Mouse (Mus musculus) 3T3-L1 (cell line): ENCODE measurements around the gene Wnk3.
A peak's percentile ranks its signal among the peaks of the same experiment; 100 is the strongest.

ENCODE experiments used
- DNase-seq: peaks from one replicate; pipeline ENCODE4 v3.0.0-alpha.2; 2015; ENCODE audit warnings: low read depth, low spot score

Wnk3 gene

DNA sequence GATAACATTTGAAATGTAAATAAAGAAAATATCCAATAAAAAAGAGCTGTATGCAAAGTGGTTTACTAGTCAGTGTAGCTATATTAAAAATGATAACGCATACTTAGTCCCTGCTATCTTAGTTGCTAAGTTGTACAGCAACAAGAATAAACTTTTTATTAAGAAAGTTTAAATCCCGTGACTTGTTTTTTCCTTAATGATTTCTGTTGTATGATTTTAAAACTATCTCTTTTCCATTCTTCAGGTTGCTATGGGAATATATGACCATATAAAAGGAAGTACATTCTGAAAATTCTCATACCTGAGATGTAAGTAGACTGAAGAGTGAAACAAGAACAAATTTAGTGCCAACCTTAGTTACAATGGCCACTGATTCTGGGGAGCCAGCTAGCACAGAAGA is at the start of gene Wnk3:
Gene Wnk3, plus strand, starts transcription at position 301 of the 400 bp plus-strand sequence.
- no peak for DNase-seq

DNA sequence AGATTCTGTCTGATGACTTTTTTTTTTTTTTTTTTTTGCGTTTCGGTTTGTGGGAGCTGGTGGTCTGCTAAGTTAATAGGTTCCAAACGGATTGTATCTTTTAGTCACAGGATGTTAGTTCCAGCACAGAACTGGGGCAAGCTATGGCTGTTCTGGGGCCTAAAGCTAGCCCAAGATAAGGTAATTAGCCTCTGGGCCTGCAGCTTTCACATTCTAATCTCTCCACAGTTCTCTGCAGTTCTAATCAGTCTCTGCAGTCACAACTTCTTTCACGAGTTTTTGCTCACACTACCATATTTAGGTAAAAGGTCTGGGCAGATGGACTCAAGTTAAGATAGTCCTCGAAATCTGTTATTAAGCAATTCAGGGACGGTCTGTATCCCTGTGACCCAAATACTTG is 39.5 kb upstream of the Wnk3 start:
- DNase-seq = no peak

DNA sequence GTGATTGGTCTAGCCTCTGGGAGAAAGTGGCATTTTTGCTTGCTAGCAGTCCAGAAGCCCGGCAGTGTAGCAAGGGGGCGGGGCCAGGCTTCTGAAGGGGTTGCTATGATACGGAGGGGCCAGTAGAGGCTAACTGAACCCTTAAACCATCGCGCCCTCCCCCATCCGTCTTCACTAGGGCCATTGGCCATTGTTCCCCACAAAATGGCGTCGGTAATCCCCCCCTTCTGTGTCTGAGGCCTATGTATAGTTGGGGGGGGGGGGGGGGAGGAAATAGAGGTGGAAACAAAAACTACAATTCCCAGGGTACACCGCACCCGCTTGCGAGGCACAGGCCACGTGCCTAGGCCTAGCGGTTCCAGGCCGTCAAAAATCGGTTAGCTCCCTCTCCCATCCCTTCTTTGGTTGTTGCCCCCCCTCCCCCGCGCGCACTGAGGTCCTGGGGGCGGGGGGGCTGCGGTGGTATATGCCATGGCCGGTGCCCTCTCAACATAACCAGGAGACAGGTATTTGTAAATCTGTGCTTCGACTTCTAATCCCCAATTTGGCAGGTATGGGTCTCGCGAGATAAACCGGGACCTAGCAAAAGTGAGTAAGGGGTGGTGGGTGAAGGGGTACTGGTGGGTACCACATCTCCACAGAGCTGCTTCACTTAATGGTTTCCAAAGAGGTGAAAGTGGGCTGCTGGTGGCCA is 29.3 kb upstream of the Wnk3 start:
- peak; percentile 13 for DNase-seq

GRCm38 (mm10) chrX:151169261-151169961 is 28.5 kb upstream of the Wnk3 start:
- peak; percentile 56 for DNase-seq

DNA sequence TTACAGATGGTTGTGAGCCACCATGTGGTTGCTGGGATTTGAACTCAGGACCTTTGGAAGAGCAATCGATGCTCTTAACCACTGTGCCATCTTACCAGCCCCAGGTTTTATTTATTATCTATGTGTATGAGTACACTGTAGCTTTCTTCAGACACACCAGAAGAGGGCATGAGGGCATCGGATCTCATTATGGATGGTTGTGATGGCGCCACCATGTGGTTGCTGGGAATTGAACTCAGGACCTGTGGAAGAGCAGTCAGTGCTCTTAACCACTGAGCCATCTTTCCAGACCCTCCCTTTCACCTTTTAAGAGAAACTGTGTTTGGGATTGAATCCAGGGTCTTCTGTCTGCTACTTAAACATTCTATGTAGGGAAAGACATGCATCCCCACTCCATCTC is 24.7 kb upstream of the Wnk3 start:
- peak; percentile 20 for DNase-seq

GRCm38 (mm10) chrX:151298329-151298728 is 100.5 kb downstream of the Wnk3 start:
- DNase-seq = no peak

DNA sequence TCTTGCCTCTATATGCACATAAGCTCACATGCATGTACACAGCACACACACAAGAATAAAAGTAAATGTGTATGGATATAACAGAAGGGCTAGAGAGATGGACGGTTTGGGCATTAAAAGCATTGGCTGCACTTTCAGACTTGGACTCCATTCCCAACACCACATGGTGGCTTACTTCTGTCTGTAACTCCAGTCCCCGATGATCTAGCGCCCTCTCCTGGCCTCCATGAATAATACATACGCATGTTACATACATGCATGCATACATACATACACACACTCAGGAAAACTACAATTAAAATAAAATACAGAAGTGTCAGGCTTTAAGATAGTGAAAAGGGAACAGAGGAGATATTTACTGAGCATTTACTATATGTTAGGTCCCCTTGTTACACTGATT is 115.9 kb downstream of the Wnk3 start:
- no peak for DNase-seq

- no peak for DNase-seq
Measured at GRCm38 (mm10) chrX:151333615-151334014, 135.7 kb downstream of the Wnk3 start.

- DNase-seq = peak; percentile 5
Measured at GRCm38 (mm10) chrX:151337804-151338203, 139.9 kb downstream of the Wnk3 start.

- DNase-seq = peak; percentile 84
Measured at GRCm38 (mm10) chrX:151343761-151344500, 146.1 kb downstream of the Wnk3 start, which contains the start of gene Fam120c. Fam120c (plus strand) TSS chrX:151344175.

DNA sequence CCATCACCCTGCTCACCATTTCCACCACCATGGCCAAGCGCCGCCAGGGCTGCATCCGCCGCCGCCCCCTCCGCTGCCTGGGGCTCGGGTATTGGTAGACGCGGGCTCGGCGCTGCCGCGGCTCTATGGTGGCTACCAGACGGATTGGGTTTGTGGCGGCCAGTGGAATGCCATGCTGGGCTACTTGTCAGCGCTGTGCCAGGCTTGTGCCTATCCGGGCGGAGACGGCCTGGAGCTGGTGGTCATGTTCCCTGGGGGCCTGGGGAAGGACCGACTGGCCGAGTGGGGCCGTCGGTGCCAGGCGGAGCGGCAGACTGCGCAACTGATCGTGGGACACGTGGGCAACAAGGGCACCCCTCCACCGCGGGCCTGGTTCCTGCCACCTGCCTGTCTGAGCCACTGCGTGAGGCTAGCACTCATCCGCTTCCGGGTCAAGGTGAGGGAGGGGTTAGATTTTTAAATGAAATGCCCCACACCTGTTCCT is 146.7 kb downstream of the Wnk3 start:
- peak; percentile 29 for DNase-seq

- peak; percentile 21 for DNase-seq
Measured at GRCm38 (mm10) chrX:151345333-151346125, 147.7 kb downstream of the Wnk3 start.

- DNase-seq = peak; percentile 18
Measured at GRCm38 (mm10) chrX:151347278-151347677, 149.4 kb downstream of the Wnk3 start.

- DNase-seq = peak; percentile 64
Measured at GRCm38 (mm10) chrX:151349322-151349721, 151.4 kb downstream of the Wnk3 start.
